Mouse (Mus musculus): ENCODE data around the gene Sptbn1. TPM values are rescaled to one million over a fixed set of nuclear protein-coding genes. Genes with fewer than 3 reads are reported as not detected.
A peak's percentile ranks its signal among the peaks of the same experiment; 100 is the strongest.

Sptbn1 gene
- polyA plus RNA-seq, 1 experiment from 2014 or later: 69.7 TPM

DNA sequence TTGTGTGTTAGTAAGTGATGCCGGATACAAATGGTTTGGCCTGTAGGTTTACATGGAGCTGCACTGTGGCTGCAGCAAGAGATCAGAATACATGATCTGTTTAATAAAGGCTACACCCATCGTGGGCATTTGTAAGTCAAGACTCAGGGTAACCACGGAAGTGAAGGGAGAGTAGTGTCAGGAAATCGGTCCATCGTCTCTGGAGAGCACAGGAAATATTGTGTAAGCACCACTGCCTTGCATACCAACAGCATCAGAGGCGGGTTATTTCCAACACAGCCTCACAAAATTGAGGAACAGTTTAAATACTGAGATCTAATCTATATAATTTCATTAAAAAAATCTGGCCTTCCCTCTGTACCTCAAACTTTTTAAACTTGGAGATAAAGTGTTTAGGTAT is 168.1 kb downstream of the Sptbn1 start:
- no peak overlapping the region for H3K4me3 ChIP-seq (ENCODE audit: low read depth, low read length)
- H3K27me3 ChIP-seq (ENCODE audit: control insufficient read depth, insufficient read depth, low read length): no peaks in the 10 kb centered on the region
- no peaks in the 10 kb centered on the region for H3K4me1 ChIP-seq (ENCODE audit: control insufficient read depth, insufficient read depth, low read length)
- H3K9ac ChIP-seq (replicated peaks; ENCODE audit: low read length): no peak overlapping the region
- no peak for DNase-seq (ENCODE audit: low spot score)
- 88% methylated on average over 6 of the region's 6 CpGs for WGBS
- H3K9me3 ChIP-seq (replicated peaks; ENCODE audit: control insufficient read depth, low read length): no peaks in the 10 kb centered on the region
- ATAC-seq (replicated peaks; ENCODE audit: insufficient number of reproducible peaks, low FRiP score, low TSS enrichment, low read depth): no peak
- peaks cover 2% of the 10 kb centered on the region for H3K36me3 ChIP-seq (replicated peaks; ENCODE audit: control insufficient read depth, insufficient read depth, low read depth, low read length)
- H3K4me2 ChIP-seq (ENCODE audit: low read depth, low read length): no peak overlapping the region
- no peak overlapping the region for H3K27ac ChIP-seq (replicated peaks; ENCODE audit: low read depth, low read length)

GRCm38 (mm10) chr11:30095212-30095773 is 172.7 kb downstream of the Sptbn1 start:
- Histone ChIP-seq H3K9me3 (replicated peaks; ENCODE audit: control insufficient read depth, low read length) (no peaks in the 10 kb centered on the region), H3K9ac (replicated peaks; ENCODE audit: low read length) (no peak overlapping the region), H3K27me3 (ENCODE audit: control insufficient read depth, insufficient read depth, low read length) (no peaks in the 10 kb centered on the region), H3K27ac (replicated peaks; ENCODE audit: low read depth, low read length) (no peak overlapping the region), H3K4me2 (ENCODE audit: low read depth, low read length) (no peak overlapping the region), H3K36me3 (replicated peaks; ENCODE audit: control insufficient read depth, insufficient read depth, low read depth, low read length) (peaks cover 2% of the 10 kb centered on the region), H3K4me3 (ENCODE audit: low read depth, low read length) (no peak overlapping the region), H3K4me1 (ENCODE audit: control insufficient read depth, insufficient read depth, low read length) (no peaks in the 10 kb centered on the region)
- ATAC-seq (replicated peaks; ENCODE audit: insufficient number of reproducible peaks, low FRiP score, low TSS enrichment, low read depth) (no peak), DNase-seq (ENCODE audit: low spot score) (no peak)
- WGBS: 77% methylated on average over 6 of the region's 6 CpGs

DNA sequence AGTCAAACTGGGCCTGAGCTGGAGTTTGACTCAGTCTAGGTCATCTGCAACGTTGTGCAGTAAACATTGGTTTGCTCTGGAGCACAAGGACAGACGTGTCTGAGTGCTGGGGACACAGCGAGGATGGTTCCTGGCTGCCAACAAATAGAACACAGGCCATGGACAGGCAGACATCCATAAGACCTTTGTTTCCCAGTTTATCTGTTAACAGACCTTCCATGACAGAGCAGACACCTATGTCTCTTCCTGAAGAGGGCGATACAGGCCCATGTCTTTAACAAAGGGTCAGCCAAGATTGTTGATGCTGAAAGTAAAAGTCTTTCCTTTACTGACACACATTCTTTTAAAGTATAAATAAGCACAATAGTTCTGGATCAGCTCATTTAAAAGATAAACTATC is 176.1 kb downstream of the Sptbn1 start:
- H3K27me3 ChIP-seq (ENCODE audit: control insufficient read depth, insufficient read depth, low read length): no peaks in the 10 kb centered on the region
- H3K27ac ChIP-seq (replicated peaks; ENCODE audit: low read depth, low read length): no peak overlapping the region
- no peak overlapping the region for H3K4me2 ChIP-seq (ENCODE audit: low read depth, low read length)
- H3K9me3 ChIP-seq (replicated peaks; ENCODE audit: control insufficient read depth, low read length): no peaks in the 10 kb centered on the region
- H3K4me3 ChIP-seq (ENCODE audit: low read depth, low read length): no peak overlapping the region
- DNase-seq (ENCODE audit: low spot score): peak; percentile 7
- no peak overlapping the region for H3K9ac ChIP-seq (replicated peaks; ENCODE audit: low read length)
- H3K36me3 ChIP-seq (replicated peaks; ENCODE audit: control insufficient read depth, insufficient read depth, low read depth, low read length): no peaks in the 10 kb centered on the region
- no peaks in the 10 kb centered on the region for H3K4me1 ChIP-seq (ENCODE audit: control insufficient read depth, insufficient read depth, low read length)
- WGBS: 56% methylated on average over 4 of the region's 4 CpGs
- no peak for ATAC-seq (replicated peaks; ENCODE audit: insufficient number of reproducible peaks, low FRiP score, low TSS enrichment, low read depth)

DNA sequence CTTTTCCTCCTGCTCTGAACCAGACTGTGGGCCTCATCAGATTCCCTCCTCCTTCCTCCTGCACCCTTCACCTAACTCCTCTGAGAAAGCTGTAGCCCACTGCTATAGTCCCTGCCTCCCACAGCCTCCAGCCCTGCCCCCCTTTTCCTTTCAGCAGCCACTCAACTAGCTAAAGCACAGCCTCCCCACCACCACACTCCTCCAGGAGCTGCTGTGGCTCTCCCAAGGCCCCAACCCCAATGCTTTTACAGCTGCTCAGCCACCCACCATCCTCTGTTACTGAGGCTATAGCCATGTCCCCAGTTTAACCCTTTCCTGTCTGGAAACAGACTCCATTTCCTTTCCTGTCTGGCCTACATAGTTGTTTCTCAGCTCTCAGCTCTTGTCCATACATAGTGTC is 182.9 kb downstream of the Sptbn1 start:
- H3K4me1 ChIP-seq (ENCODE audit: control insufficient read depth, insufficient read depth, low read length): no peaks in the 10 kb centered on the region
- H3K27me3 ChIP-seq (ENCODE audit: control insufficient read depth, insufficient read depth, low read length): no peaks in the 10 kb centered on the region
- H3K36me3 ChIP-seq (replicated peaks; ENCODE audit: control insufficient read depth, insufficient read depth, low read depth, low read length): no peaks in the 10 kb centered on the region
- no peak overlapping the region for H3K4me3 ChIP-seq (ENCODE audit: low read depth, low read length)
- peak; percentile 8 for DNase-seq (ENCODE audit: low spot score)
- no peak overlapping the region for H3K4me2 ChIP-seq (ENCODE audit: low read depth, low read length)
- peak; percentile 65; the same call in 1 of the 2 replicates for ATAC-seq (replicated peaks; ENCODE audit: insufficient number of reproducible peaks, low FRiP score, low TSS enrichment, low read depth)
- H3K9ac ChIP-seq (replicated peaks; ENCODE audit: low read length): no peak overlapping the region
- no peaks in the 10 kb centered on the region for H3K9me3 ChIP-seq (replicated peaks; ENCODE audit: control insufficient read depth, low read length)
- H3K27ac ChIP-seq (replicated peaks; ENCODE audit: low read depth, low read length): no peak overlapping the region

GRCm38 (mm10) chr11:30057299-30057698 is 210.7 kb downstream of the Sptbn1 start:
- Histone ChIP-seq H3K36me3 (replicated peaks; ENCODE audit: control insufficient read depth, insufficient read depth, low read depth, low read length) (no peaks in the 10 kb centered on the region), H3K9me3 (replicated peaks; ENCODE audit: control insufficient read depth, low read length) (no peaks in the 10 kb centered on the region), H3K4me1 (ENCODE audit: control insufficient read depth, insufficient read depth, low read length) (no peaks in the 10 kb centered on the region), H3K4me3 (ENCODE audit: low read depth, low read length) (no peak overlapping the region), H3K27ac (replicated peaks; ENCODE audit: low read depth, low read length) (no peak overlapping the region), H3K4me2 (ENCODE audit: low read depth, low read length) (no peak overlapping the region), H3K9ac (replicated peaks; ENCODE audit: low read length) (no peak overlapping the region), H3K27me3 (ENCODE audit: control insufficient read depth, insufficient read depth, low read length) (no peaks in the 10 kb centered on the region)
- 54% methylated on average over 8 of the region's 8 CpGs for WGBS
- ATAC-seq (replicated peaks; ENCODE audit: insufficient number of reproducible peaks, low FRiP score, low TSS enrichment, low read depth) (no peak), DNase-seq (ENCODE audit: low spot score) (peak; percentile 42)

Other genes with a start within 250 kb of the Sptbn1 start
- 0.43 and 0.50 TPM in 2 replicates for gene Eml6, start 242.1 kb downstream of the Sptbn1 start, polyA plus RNA-seq (2014; fragmentation: Nextera tagmentation; extraction: Ambion mirVana)
- gene 4930505A04Rik, start 203.7 kb upstream of the Sptbn1 start, polyA plus RNA-seq (2014; fragmentation: Nextera tagmentation; extraction: Ambion mirVana): not detected in 2 replicates